Mouse (Mus musculus): Measurements from ENCODE around the gene Slc35d3. TPM values are rescaled to one million over a fixed set of nuclear protein-coding genes. Genes with fewer than 3 reads are reported as not detected.

Gene Slc35d3
- polyA plus RNA-seq, 1 experiment from 2014 or later, result 0.63 TPM

GRCm38 (mm10) chr10:19876669-19877068 lies 25.4 kb upstream of the Slc35d3 start:
- Histone ChIP-seq H3K9me3 (no peaks in the 10 kb centered on the region), H3K36me3 (no peaks in the 10 kb centered on the region), H3K27ac (replicated peaks) (no peak overlapping the region), H3K4me3 (no peak overlapping the region), H3K27me3 (no peaks in the 10 kb centered on the region), H3K9ac (replicated peaks) (no peak overlapping the region), H3K4me2 (replicated peaks) (no peak overlapping the region), H3K4me1 (0 out of 2 replicates have a peak, but pooled peaks cover 7% of the 10 kb centered on the region)
- ATAC-seq (ENCODE audit: low FRiP score, low read depth), result no peak
- 51% methylated on average over 7 of the region's 7 CpGs for WGBS

DNA sequence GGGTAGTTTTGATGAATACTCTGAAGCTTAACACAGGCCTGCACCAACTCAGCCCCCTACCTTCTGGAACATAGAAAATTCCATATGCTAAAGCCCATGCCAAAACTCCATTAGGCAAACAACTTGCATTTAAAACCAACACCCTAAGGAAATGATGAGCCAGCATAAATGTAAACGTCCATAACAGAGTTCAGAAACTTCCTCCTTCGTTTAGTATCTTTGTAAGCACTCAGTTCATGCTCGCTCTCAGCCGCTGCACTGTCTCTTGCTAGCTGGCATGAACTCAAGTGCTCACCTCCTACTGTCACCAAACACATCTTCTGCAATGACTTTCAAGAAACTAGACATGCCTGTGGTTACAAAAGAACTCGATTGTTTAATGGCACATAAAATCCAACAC lies 24.1 kb upstream of the Slc35d3 start:
- 89% methylated on average over 5 of the region's 5 CpGs for WGBS
- no peaks in the 10 kb centered on the region for H3K9me3 ChIP-seq
- H3K4me2 ChIP-seq (replicated peaks), result no peak overlapping the region
- H3K4me3 ChIP-seq, result no peak overlapping the region
- no peak overlapping the region for H3K9ac ChIP-seq (replicated peaks)
- no peaks in the 10 kb centered on the region for H3K36me3 ChIP-seq
- H3K27ac ChIP-seq (replicated peaks), result no peak overlapping the region
- H3K27me3 ChIP-seq, result no peaks in the 10 kb centered on the region
- ATAC-seq (ENCODE audit: low FRiP score, low read depth), result no peak
- 0 out of 2 replicates have a peak, but pooled peaks cover 7% of the 10 kb centered on the region for H3K4me1 ChIP-seq

GRCm38 (mm10) chr10:19855597-19856306 lies 4.5 kb upstream of the Slc35d3 start:
- Histone ChIP-seq H3K27me3 (peaks cover 37% of the 10 kb centered on the region), H3K9ac (replicated peaks) (no peak overlapping the region), H3K4me3 (no peak overlapping the region), H3K4me2 (replicated peaks) (no peak overlapping the region), H3K36me3 (no peaks in the 10 kb centered on the region), H3K4me1 (peaks cover 13% of the 10 kb centered on the region), H3K27ac (replicated peaks) (no peak overlapping the region), H3K9me3 (no peaks in the 10 kb centered on the region)
- ATAC-seq (ENCODE audit: low FRiP score, low read depth), result no peak
- 95% methylated on average over 7 of the region's 7 CpGs for WGBS

GRCm38 (mm10) chr10:19853609-19854008 lies 2.4 kb upstream of the Slc35d3 start:
- WGBS, result 79% methylated on average over 2 of the region's 2 CpGs
- H3K9me3 ChIP-seq, result no peaks in the 10 kb centered on the region
- no peak overlapping the region for H3K4me3 ChIP-seq
- no peak overlapping the region for H3K27ac ChIP-seq (replicated peaks)
- H3K36me3 ChIP-seq, result no peaks in the 10 kb centered on the region
- H3K4me2 ChIP-seq (replicated peaks), result no peak overlapping the region
- H3K9ac ChIP-seq (replicated peaks), result no peak overlapping the region
- ATAC-seq (ENCODE audit: low FRiP score, low read depth), result no peak
- peaks cover 30% of the 10 kb centered on the region for H3K4me1 ChIP-seq
- peaks cover 58% of the 10 kb centered on the region for H3K27me3 ChIP-seq

GRCm38 (mm10) chr10:19852776-19853175 lies 1.5 kb upstream of the Slc35d3 start:
- WGBS, result 37% methylated on average over 6 of the region's 6 CpGs
- H3K27me3 ChIP-seq, result peaks cover 62% of the 10 kb centered on the region

GRCm38 (mm10) chr10:19850544-19850997 lies 688 bp downstream of the Slc35d3 start:
- WGBS, result 2% methylated on average over 36 of the region's 36 CpGs
- H3K4me3 ChIP-seq, result peak overlapping the region; percentile 62
- peak overlapping the region; percentile 68 for H3K9ac ChIP-seq (replicated peaks)
- H3K36me3 ChIP-seq, result no peaks in the 10 kb centered on the region
- peaks cover 71% of the 10 kb centered on the region for H3K27me3 ChIP-seq
- peaks cover 30% of the 10 kb centered on the region for H3K4me1 ChIP-seq
- H3K27ac ChIP-seq (replicated peaks), result no peak overlapping the region
- no peaks in the 10 kb centered on the region for H3K9me3 ChIP-seq
- ATAC-seq (ENCODE audit: low FRiP score, low read depth), result peak; percentile 62
- H3K4me2 ChIP-seq (replicated peaks), result peak overlapping the region; percentile 99

More at GRCm38 (mm10) chr10:19852776-19853175, 1.5 kb upstream of the Slc35d3 start:
- H3K4me2 ChIP-seq (replicated peaks), result no peak overlapping the region
- H3K27ac ChIP-seq (replicated peaks), result no peak overlapping the region
- ATAC-seq (ENCODE audit: low FRiP score, low read depth), result no peak
- no peak overlapping the region for H3K9ac ChIP-seq (replicated peaks)
- H3K9me3 ChIP-seq, result no peaks in the 10 kb centered on the region
- no peaks in the 10 kb centered on the region for H3K36me3 ChIP-seq
- H3K4me3 ChIP-seq, result no peak overlapping the region
- H3K4me1 ChIP-seq, result peaks cover 30% of the 10 kb centered on the region

- no peaks in the 10 kb centered on the region for H3K9me3 ChIP-seq
- WGBS, result under 1% methylated on average over 31 of the region's 32 CpGs
- peak overlapping the region; percentile 99 for H3K4me2 ChIP-seq (replicated peaks)
- H3K4me3 ChIP-seq, result peak overlapping the region; percentile 62
- peaks cover 71% of the 10 kb centered on the region for H3K27me3 ChIP-seq
- H3K4me1 ChIP-seq, result peaks cover 30% of the 10 kb centered on the region
- H3K36me3 ChIP-seq, result no peaks in the 10 kb centered on the region
- H3K9ac ChIP-seq (replicated peaks), result peak overlapping the region; percentile 68; the same call in 1 of the 2 replicates
- ATAC-seq (ENCODE audit: low FRiP score, low read depth), result peak; percentile 71
- H3K27ac ChIP-seq (replicated peaks), result no peak overlapping the region
Measured at GRCm38 (mm10) chr10:19849771-19850365, 1.4 kb downstream of the Slc35d3 start.

GRCm38 (mm10) chr10:19848928-19849770 lies 2.1 kb downstream of the Slc35d3 start:
- ATAC-seq (ENCODE audit: low FRiP score, low read depth), result no peak
- Histone ChIP-seq H3K4me3 (peak overlapping the region; percentile 62), H3K36me3 (no peaks in the 10 kb centered on the region), H3K9ac (replicated peaks) (no peak overlapping the region), H3K27ac (replicated peaks) (no peak overlapping the region), H3K4me2 (replicated peaks) (peak overlapping the region; percentile 99), H3K9me3 (no peaks in the 10 kb centered on the region), H3K27me3 (peaks cover 65% of the 10 kb centered on the region), H3K4me1 (peaks cover 30% of the 10 kb centered on the region)
- 5% methylated on average over 44 of the region's 44 CpGs for WGBS

GRCm38 (mm10) chr10:19839836-19840235 lies 11.4 kb downstream of the Slc35d3 start:
- H3K36me3 ChIP-seq, result no peaks in the 10 kb centered on the region
- no peak overlapping the region for H3K4me3 ChIP-seq
- H3K9me3 ChIP-seq, result no peaks in the 10 kb centered on the region
- H3K9ac ChIP-seq (replicated peaks), result no peak overlapping the region
- H3K4me2 ChIP-seq (replicated peaks), result no peak overlapping the region
- ATAC-seq (ENCODE audit: low FRiP score, low read depth), result no peak
- 92% methylated on average over 5 of the region's 5 CpGs for WGBS
- no peak overlapping the region for H3K27ac ChIP-seq (replicated peaks)
- peaks cover 6% of the 10 kb centered on the region; the same call in 1 of the 2 replicates for H3K4me1 ChIP-seq
- 0 out of 2 replicates have a peak, but pooled peaks cover 4% of the 10 kb centered on the region for H3K27me3 ChIP-seq

GRCm38 (mm10) chr10:19835887-19836710 lies 15.2 kb downstream of the Slc35d3 start:
- WGBS, result 63% methylated on average over 8 of the region's 8 CpGs
- Histone ChIP-seq H3K4me1 (peaks cover 6% of the 10 kb centered on the region; the same call in 1 of the 2 replicates), H3K27ac (replicated peaks) (no peak overlapping the region), H3K4me2 (replicated peaks) (no peak overlapping the region), H3K9ac (replicated peaks) (no peak overlapping the region), H3K27me3 (no peaks in the 10 kb centered on the region), H3K4me3 (no peak overlapping the region), H3K9me3 (no peaks in the 10 kb centered on the region), H3K36me3 (no peaks in the 10 kb centered on the region)
- ATAC-seq (ENCODE audit: low FRiP score, low read depth), result no peak; the same call in 1 of the 2 replicates

- H3K9me3 ChIP-seq, result no peaks in the 10 kb centered on the region
- no peaks in the 10 kb centered on the region for H3K36me3 ChIP-seq
- no peak overlapping the region for H3K4me3 ChIP-seq
- ATAC-seq (ENCODE audit: low FRiP score, low read depth), result no peak
- no peaks in the 10 kb centered on the region for H3K27me3 ChIP-seq
- H3K27ac ChIP-seq (replicated peaks), result no peak overlapping the region
- H3K9ac ChIP-seq (replicated peaks), result no peak overlapping the region
- H3K4me1 ChIP-seq, result peaks cover 6% of the 10 kb centered on the region; the same call in 1 of the 2 replicates
- 97% methylated on average over 6 of the region's 6 CpGs for WGBS
- no peak overlapping the region for H3K4me2 ChIP-seq (replicated peaks)
Measured at GRCm38 (mm10) chr10:19834222-19834621, 17.0 kb downstream of the Slc35d3 start.

Data from midbrain, embryonic 12.5 days (tissue).